9 mouse cellular contexts compared by ENCODE assay signal in genomic region chr17:12996345-12996744, GRCm38 (mm10). TPM values are rescaled to one million over a fixed set of nuclear protein-coding genes. Genes with fewer than 3 reads are reported as not detected.
DNase-seq lines count a peak whose midpoint lies in the region; ATAC-seq and TF ChIP-seq lines count a peak whose summit lies in the region.
"Had no signal": no experiment of that assay in that cellular context is flagged by ENCODE, and none has a peak within 500 bp of the region (broad histone marks: within the 10 kb centered on the region; RNA-seq: fewer than 3 reads in every experiment).

No protein-coding gene starts in this region.

- DNase-seq in heart, adult 11 months = peak; percentile 53
- DNase-seq in heart, adult 9 months (ENCODE audit: low spot score in 2 of 2) = no peak
- peak; percentile 61 for DNase-seq in urinary bladder, postnatal 14 days (ENCODE audit: low spot score)
- DNase-seq in urinary bladder, postnatal 10 days (ENCODE audit: low spot score) = no peak
- peak; percentile 78 to 80 for DNase-seq in cerebellum, postnatal 14 days
- DNase-seq in kidney, postnatal 0 days (ENCODE audit: low spot score) = peak; percentile 79
- DNase-seq in lung, postnatal 25 days (ENCODE audit: low spot score) = peak; percentile 64
- peak; percentile 68 for DNase-seq in thymus, postnatal 14 days

- no peak overlapping the region for H3K4me2 ChIP-seq in kidney, postnatal 0 days (ENCODE audit: low read length)

- WGBS in kidney, postnatal 0 days = 11% methylated on average over 3 of the region's 3 CpGs

- no peaks in the 10 kb centered on the region for H3K9me3 ChIP-seq in kidney, postnatal 0 days (replicated peaks; ENCODE audit: low read length)

- no peaks in the 10 kb centered on the region for H3K36me3 ChIP-seq in kidney, postnatal 0 days (ENCODE audit: insufficient read depth, low read length)

- H3K27me3 ChIP-seq in kidney, postnatal 0 days (ENCODE audit: insufficient read depth, low read length) = no peaks in the 10 kb centered on the region

- no peak overlapping the region for H3K9ac ChIP-seq in kidney, postnatal 0 days (ENCODE audit: low read depth, low read length)

- H3K4me3 ChIP-seq in kidney, postnatal 0 days (replicated peaks; ENCODE audit: low read depth, low read length) = no peak overlapping the region

- H3K4me1 ChIP-seq in kidney, postnatal 0 days (replicated peaks; ENCODE audit: insufficient read depth, low read length) = no peaks in the 10 kb centered on the region

- TF ChIP-seq CTCF in kidney, postnatal 0 days (IDR thresholded peaks at IDR 0.05; ENCODE audit: low read depth) = peak; percentile 82

- no peak for ATAC-seq in kidney, postnatal 0 days (replicated peaks; ENCODE audit: low FRiP score, low read depth)

- H3K27ac ChIP-seq in kidney, postnatal 0 days = no peak overlapping the region

RNA-seq across cellular contexts. Expression of gene Wtap, which starts 2.4 kb away (rescaled TPM):
- 143 and 150 TPM in 2 replicates for polyA plus RNA-seq in kidney, postnatal 0 days (2015; fragmentation: Nextera tagmentation; extraction: Ambion mirVana)

RNA-seq across cellular contexts. Expression of gene Sod2, which starts 10.3 kb away (rescaled TPM):
- 295 and 310 TPM in 2 replicates for polyA plus RNA-seq in kidney, postnatal 0 days (2015; fragmentation: Nextera tagmentation; extraction: Ambion mirVana)

RNA-seq across cellular contexts. Expression of gene Acat2, which starts 35.8 kb away (rescaled TPM):
- polyA plus RNA-seq in kidney, postnatal 0 days (2015; fragmentation: Nextera tagmentation; extraction: Ambion mirVana) = 103 and 119 TPM in 2 replicates

RNA-seq across cellular contexts. Expression of gene Gpr31b, which starts 55.8 kb away (rescaled TPM):
- polyA plus RNA-seq in kidney, postnatal 0 days (2015; fragmentation: Nextera tagmentation; extraction: Ambion mirVana) = 0.10 and 0.12 TPM in 2 replicates
- polyA plus RNA-seq: neural tube, embryonic 14.5 days had no signal

RNA-seq across cellular contexts. Expression of gene Acat3, which starts 55.9 kb away (rescaled TPM):
- 4.4 and 5.4 TPM in 2 replicates for polyA plus RNA-seq in kidney, postnatal 0 days (2015; fragmentation: Nextera tagmentation; extraction: Ambion mirVana)

Comparison
In these comparisons a context has a peak if more than half of its experiments do, and no peak if none do; other contexts are left out.
1. DNase-seq: peak in heart, adult 11 months (single experiment), urinary bladder, postnatal 14 days (single experiment), cerebellum, postnatal 14 days (2 of 2), kidney, postnatal 0 days (single experiment), lung, postnatal 25 days (single experiment) and thymus, postnatal 14 days (single experiment); none in heart, adult 9 months (0 of 2) and urinary bladder, postnatal 10 days (single experiment).